Mouse (Mus musculus): ENCODE measurements around the gene Fbll1.

DNA sequence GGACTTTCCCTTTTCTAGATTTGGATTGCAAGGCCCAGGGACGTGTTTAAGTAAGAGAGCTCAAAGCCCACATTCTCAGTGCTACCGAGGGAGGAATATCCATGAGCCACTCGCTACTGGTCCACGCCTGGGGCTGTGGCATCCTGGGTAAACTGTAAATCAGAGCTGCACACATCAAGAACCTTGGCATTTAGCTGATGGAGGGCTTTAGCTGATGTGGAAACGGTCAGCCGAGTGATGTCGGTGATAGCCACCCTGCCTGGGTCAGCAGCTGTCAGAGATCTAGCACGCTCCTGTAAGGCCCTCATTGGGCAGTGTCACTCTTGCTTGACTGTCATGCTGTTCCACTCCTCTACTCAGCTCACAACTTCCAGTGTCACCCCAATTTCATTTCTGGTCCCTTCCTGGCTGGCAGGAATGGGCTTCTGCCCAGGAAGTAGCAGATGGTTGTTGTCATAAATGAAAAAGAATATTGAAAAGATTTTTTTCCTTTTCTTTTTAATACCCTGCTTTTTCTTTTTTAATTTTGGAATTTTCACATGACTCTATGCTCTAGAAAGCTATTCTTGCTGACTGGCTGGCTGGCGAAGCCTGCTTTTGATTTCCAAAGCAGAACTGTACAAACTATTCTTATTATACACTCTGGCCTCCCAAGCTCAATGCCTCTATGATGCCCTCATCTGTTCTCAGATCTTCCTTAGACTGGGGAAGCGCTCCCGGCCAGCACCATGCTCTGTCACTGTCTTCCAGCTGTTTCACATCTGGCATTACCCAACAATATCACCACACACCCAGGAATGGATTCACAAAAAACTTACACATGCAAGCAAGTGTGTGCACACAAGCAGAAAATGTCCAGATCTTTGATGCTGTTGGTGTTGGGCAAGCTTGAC, 42.0 kb downstream of the Fbll1 start:
- TF ChIP-seq CTCF (IDR thresholded peaks at IDR 0.05; ENCODE audit: low read depth, low read length) (no peak), POLR2A (IDR thresholded peaks at IDR 0.05; ENCODE audit: borderline replicate concordance, low read depth, low read length) (no peak)

Measured in bone marrow macrophage, adult 2 months (primary cell).